Mouse (Mus musculus) ovary, postnatal 36 days (tissue): ENCODE measurements around the gene Wdfy2.
A peak's percentile ranks its signal among the peaks of the same experiment; 100 is the strongest.

Source experiments
- DNase-seq: peaks from one replicate; pipeline ENCODE4 v3.0.0; 2022; ENCODE audit warnings: low spot score, mixed read lengths

The Wdfy2 gene

GRCm38 (mm10) chr14:62935361-62935760, 97.9 kb downstream of the Wdfy2 start:
- no peak for DNase-seq

DNA sequence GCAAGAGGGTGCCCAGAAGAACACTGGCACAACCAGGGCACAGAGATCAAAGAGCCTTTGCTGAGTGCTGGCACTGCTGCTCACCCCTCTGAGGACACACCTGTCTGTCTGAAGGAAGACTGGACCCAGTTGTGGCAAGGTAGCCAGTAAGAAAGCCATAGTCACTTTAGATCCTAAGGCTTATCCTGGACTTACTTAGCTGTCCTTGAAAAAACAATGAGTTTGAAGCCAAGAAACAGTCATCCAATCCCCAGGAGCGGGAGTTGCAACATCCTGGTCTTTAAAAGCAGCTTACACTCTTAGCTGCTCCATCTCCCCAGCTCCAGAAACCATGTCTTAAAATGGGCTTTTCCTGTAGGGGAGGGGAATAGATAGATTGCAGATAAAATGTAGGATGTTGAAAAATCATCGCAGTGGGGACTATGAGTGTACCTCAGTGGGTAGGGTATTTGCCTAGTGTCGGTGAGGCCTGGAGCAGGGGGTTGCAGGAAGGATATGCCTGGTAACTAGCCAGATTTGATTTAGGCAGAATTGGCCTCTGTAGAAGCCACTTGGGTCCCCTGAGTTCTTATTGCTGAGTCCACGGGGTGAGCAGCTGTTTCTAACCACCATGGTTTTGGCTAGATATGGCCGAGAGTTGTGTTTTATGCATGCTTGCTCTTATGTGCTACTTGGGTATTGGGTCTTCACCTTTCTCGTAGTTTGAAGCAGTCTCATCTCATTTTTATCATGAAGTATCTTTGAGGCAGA, 99.3 kb downstream of the Wdfy2 start:
- DNase-seq, result no peak

GRCm38 (mm10) chr14:62937675-62938074, 100.2 kb downstream of the Wdfy2 start:
- no peak for DNase-seq

DNA sequence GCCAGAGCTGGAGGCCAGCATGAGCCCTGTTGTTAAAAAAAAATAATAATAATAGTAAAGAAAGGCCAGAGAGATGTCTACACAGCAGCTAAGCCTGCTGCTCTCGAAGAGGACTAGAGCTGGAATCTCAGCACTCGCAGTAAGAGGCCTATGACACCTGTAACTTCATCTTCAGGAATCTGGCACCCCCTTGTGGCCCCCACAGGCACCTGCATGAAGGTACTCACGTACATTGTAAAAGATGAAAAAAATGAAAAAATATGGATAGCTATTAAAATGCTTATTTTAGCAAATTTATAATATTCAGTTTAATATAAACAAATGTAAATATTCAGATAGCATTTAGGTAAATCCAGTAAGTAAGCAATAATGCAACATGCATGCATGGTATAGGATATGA, 102.0 kb downstream of the Wdfy2 start:
- DNase-seq, result no peak

DNA sequence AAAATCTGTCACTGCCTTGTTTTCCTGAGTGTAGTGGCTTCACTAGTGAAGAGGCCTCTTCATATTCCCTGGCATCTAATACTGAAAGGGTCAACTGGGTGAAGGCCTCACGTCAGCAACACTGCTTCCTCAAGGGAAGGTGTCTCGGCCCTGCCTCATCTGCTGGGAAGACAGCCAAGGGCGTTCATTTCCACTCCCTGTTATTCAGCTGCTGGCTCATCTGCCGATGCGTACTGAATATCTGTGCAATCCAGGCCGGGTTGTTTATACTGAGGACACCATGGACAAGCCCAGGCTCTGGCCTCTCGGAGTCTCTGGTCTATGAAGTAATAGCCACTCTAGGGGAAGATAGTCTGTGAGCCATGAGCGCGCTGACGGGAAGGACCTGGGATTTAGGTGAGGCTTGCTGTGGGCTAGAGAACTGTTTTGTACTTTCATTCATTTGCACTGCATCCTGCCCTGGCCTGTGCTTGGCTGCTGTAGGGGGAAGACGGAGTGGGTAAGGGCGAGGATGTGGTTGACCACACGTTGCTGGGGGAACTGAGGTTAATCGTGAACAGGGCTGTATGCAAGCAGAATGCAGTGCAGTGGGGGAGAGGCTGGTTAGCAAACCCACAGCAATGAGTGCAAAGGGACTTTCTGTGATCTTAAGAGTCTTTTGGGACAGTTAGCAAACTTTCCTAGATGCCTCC, 103.1 kb downstream of the Wdfy2 start:
- DNase-seq, result peak; percentile 60

GRCm38 (mm10) chr14:62946794-62947193, 109.3 kb downstream of the Wdfy2 start:
- DNase-seq, result no peak

DNA sequence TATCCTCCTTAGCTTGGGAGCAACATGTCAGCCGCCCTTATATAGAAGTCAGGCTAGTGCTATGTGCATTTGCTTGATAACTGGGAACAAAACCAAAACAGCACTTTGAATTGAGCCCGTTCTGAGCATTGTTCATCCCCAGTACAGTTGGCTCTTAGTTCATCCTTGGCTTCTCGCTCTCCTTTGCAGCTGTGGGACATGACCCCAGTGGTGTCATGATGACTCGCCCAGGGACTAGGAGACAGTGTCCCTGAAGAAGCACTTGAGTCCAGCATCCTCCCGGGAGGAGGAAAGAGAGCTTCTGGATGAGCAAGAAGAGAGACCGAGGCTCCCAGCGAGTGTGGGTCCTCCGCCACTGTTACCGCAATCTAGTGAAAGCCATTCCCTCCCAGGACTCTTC, 118.6 kb downstream of the Wdfy2 start:
- no peak for DNase-seq

- no peak for DNase-seq
Observed at GRCm38 (mm10) chr14:62963632-62964031, 126.2 kb downstream of the Wdfy2 start.

DNA sequence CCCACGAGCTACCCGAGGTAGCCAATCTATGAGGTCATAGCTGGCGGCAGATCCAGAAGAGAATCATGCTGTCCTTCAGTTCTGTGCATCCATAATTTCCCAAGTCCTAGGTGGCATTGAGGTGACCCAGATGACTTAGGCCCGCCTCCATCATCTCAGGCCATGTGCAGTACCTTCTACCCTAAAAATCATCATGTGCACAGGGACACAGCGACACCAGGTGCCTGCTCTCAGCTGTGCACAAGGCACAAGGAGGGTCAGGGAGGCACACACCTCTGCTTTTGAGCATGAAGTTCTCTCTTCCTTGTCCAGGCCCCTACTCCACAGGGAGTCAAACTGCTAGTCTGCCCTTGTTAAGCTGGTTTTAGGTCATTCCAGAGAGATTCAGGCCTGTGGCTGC, 127.9 kb downstream of the Wdfy2 start:
- DNase-seq, result no peak

- no peak for DNase-seq
Observed at GRCm38 (mm10) chr14:62965811-62966520, 128.5 kb downstream of the Wdfy2 start.

GRCm38 (mm10) chr14:62975046-62975445, 137.6 kb downstream of the Wdfy2 start:
- DNase-seq, result peak; percentile 70

DNA sequence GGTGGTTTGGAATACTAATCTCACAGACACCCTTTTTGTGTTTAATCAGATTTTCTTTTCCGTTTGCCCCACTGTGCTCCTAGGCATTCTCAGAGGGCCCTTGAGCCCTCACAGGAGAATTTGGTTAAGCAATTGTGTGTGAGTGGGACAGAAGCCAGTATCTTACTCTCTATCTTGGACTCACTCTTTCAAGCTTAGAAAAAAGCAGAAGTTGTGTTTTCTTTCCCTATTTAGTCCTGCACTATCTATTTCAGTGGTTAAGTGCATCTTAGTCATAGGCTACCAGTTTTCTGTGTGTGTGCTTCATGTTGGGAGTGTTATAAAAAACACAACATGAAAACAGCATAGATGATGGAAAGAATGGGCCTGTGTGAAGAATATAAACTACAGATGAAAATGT, 142.3 kb downstream of the Wdfy2 start:
- DNase-seq, result no peak

GRCm38 (mm10) chr14:62984410-62984809, 146.9 kb downstream of the Wdfy2 start, which contains the start of gene Defb48:
TSS of gene Defb48 (minus strand) at chr14:62984510.
- no peak for DNase-seq

GRCm38 (mm10) chr14:62991271-62991670, 153.8 kb downstream of the Wdfy2 start:
- DNase-seq, result no peak

GRCm38 (mm10) chr14:62991849-62992510, 154.5 kb downstream of the Wdfy2 start:
- DNase-seq, result no peak

DNA sequence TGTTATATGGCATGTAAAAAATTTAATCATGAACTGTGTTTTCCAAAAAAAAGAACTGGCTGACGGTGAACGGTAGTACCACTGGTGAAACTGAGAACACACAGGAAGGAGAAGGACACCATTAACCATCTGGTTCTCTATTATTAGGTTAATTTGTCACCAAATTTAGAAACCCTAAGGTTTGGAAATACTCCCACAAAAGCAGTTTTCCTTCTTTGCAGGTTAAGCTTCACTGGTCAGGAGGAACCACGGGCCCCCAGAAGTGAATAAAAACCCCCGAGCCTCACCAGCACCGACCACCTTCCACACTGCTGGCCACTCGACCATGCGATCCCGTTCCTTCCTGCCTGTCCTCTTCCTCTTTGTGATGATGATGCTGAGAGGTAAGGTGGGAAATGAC, 160.3 kb downstream of the Wdfy2 start, which contains the start of gene Defb47:
Gene Defb47, plus strand, starts transcription at position 301 of the 400 bp plus-strand sequence.
- DNase-seq, result no peak

DNA sequence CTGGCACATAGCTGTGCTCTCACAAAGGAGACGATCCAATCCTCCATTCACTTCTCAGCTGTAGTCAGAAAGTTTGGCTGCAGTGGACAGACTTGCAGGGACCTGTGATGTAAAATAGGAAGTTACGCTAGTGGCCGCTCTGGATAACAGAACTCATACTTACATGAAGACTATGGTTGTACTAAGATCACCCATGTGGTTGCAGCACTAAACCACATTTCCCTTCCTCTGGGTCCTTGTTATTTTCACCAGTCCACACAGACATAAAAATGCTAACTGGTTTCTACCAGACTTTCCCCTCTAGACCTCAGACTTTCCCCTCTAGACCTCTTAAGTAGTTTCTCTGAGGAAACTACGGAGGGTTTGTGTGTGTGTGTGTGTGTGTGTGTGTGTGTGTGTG, 161.5 kb downstream of the Wdfy2 start:
- DNase-seq, result no peak

DNA sequence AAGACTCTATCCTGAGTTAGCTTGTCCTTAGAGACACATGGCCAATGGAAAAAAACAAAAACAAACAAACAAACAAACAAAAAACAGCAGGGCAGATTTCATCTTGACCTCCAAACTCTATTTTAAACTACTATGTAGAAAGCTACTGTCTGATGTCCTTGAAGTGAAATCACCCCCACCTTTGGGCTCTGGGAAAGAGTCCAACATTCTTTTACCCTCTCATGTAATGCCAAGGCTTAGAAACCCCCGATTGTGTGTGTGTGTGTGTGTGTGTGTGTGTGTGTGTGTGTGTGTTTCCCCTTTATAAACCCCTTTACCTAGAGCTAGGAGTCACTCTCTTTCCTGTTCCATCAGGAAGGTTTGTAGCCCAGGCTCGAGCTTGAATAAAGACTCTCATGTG, 165.1 kb downstream of the Wdfy2 start:
- no peak for DNase-seq
